Mouse (Mus musculus) lung, embryonic 16.5 days (tissue): Measurements from ENCODE around the gene Tubg2. TPM values are rescaled to one million over a fixed set of nuclear protein-coding genes. Genes with fewer than 3 reads are reported as not detected.

Experiments
- ATAC-seq: fragments of 200-750 bp; cut with Nextera tagmentation; 2 replicates; pipeline ENCODE4 v1.8.0; 2017; ENCODE audit warnings: low read depth, mild to moderate bottlenecking, moderate library complexity
- H3K27ac ChIP-seq: fragments of 300-500 bp; sonication (generic); 2 replicates; pipeline ENCODE4 v1.5.1; 2014; ENCODE audit warnings: mild to moderate bottlenecking, control low read depth, low read length
- H3K27me3 ChIP-seq: fragments of 300-500 bp; sonication (generic); 2 replicates; pipeline ENCODE4 v1.6.1; 2014; ENCODE audit warnings: low read depth, low read length, mixed read lengths; ENCODE audit not compliant: control insufficient read depth, insufficient read depth
- H3K36me3 ChIP-seq: fragments of 300-500 bp; sonication (generic); 2 replicates; pipeline ENCODE4 v1.6.1; 2014; ENCODE audit warnings: low read length; ENCODE audit not compliant: control insufficient read depth, insufficient read depth
- H3K4me1 ChIP-seq: fragments of 300-500 bp; sonication (generic); replicated peaks from 2 replicates; pipeline ENCODE4 v1.6.1; 2014; ENCODE audit warnings: low read length, mixed read lengths; ENCODE audit not compliant: control insufficient read depth, insufficient read depth
- H3K4me2 ChIP-seq: fragments of 300-500 bp; sonication (generic); 2 replicates; pipeline ENCODE4 v1.6.1; 2014; ENCODE audit warnings: low read depth, low read length, control low read depth
- H3K4me3 ChIP-seq: fragments of 300-500 bp; sonication (generic); 2 replicates; pipeline ENCODE4 v1.5.1; 2014; ENCODE audit warnings: mild to moderate bottlenecking, low read length, control low read depth
- H3K9ac ChIP-seq: fragments of 300-500 bp; sonication (generic); 2 replicates; pipeline ENCODE4 v1.6.1; 2014; ENCODE audit warnings: low read length, control low read depth
- H3K9me3 ChIP-seq: fragments of 300-500 bp; sonication (generic); 2 replicates; pipeline ENCODE4 v1.6.1; 2016; ENCODE audit warnings: low read length; ENCODE audit not compliant: control insufficient read depth
- WGBS: fragments of 180-500 bp; shearing (Covaris S2); extraction: QIAGEN DNeasy Blood & Tissue Kit; methylation state at CpG from one replicate; pipeline ENCODE4 v1.1.7; 2014; 5-methylcytosine and 5-hydroxymethylcytosine counted together
- polyA plus RNA-seq: library from polyadenylated mRNA; unstranded; fragments of >200 nt; fragmentation: Nextera tagmentation; extraction: Ambion mirVana; gene quantifications from 2 replicates; pipeline ENCODE4 v1.2.1, GENCODE M21; 2015

Tubg2 gene
- polyA plus RNA-seq, 1 experiment from 2014 or later = 3.1 TPM

DNA sequence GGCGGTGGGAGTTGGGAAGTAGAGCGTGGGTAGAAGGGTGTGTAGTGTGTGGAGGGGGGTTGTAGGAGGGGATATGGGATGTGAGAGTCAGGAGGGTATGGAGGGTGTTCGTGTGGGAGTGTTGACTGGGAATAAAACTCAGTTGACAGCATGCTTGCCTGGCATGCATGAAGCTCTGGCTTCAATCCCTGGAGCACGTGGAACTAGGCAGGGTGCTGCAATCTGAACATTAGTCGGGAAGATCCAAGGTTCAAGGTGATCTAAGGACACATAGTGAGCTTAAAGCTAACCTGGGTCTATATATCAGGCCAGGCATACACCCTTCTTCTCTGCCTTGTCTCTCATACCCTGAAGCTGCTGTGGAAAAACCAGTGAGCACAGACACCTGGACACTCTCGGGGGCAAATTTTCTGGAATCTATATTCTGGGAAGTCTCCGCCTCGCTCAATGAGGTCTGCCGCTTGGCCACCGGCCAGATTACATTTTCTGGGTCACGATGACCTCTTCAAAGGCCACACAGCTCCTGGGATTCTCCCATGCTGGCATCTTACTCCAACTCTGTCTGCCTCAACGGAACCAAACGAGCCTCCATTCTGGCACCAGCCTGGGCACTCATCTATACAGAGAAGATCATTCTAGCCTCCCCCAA is 21.4 kb upstream of the Tubg2 start:
- H3K27ac ChIP-seq = no peak overlapping the region
- H3K4me3 ChIP-seq = no peak overlapping the region
- H3K36me3 ChIP-seq = no peaks in the 10 kb centered on the region
- H3K9ac ChIP-seq = no peak overlapping the region
- 66% methylated on average over 13 of the region's 13 CpGs for WGBS
- H3K4me1 ChIP-seq = 0 out of 2 replicates have a peak, but pooled peaks cover 4% of the 10 kb centered on the region
- peaks cover 4% of the 10 kb centered on the region for H3K9me3 ChIP-seq
- no peaks in the 10 kb centered on the region for H3K27me3 ChIP-seq
- H3K4me2 ChIP-seq = no peak overlapping the region
- ATAC-seq = no peak

DNA sequence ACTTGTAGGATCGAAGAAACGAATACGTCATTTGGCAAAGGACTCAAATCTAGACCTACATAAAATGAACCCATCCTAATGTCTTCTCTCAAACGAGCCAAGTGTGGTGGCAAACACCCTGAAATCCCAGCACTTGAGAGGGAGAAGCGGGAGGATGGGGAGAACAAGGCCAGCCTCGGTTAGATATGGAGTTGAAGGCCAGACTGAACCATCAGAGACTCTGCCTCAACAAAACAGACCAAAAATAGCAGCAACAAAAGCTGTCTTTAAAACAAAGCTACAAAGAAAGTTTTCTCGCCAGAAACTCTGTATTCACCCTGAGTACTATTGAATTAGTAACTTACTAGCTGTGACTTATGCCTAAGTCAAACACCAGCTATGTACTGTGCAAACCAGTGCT is 18.7 kb upstream of the Tubg2 start:
- Histone ChIP-seq H3K9ac (no peak overlapping the region), H3K4me2 (no peak overlapping the region), H3K36me3 (no peaks in the 10 kb centered on the region), H3K4me3 (no peak overlapping the region), H3K9me3 (no peaks in the 10 kb centered on the region), H3K27me3 (no peaks in the 10 kb centered on the region), H3K27ac (no peak overlapping the region), H3K4me1 (0 out of 2 replicates have a peak, but pooled peaks cover 2% of the 10 kb centered on the region)
- 58% methylated on average over 7 of the region's 7 CpGs for WGBS
- no peak for ATAC-seq

DNA sequence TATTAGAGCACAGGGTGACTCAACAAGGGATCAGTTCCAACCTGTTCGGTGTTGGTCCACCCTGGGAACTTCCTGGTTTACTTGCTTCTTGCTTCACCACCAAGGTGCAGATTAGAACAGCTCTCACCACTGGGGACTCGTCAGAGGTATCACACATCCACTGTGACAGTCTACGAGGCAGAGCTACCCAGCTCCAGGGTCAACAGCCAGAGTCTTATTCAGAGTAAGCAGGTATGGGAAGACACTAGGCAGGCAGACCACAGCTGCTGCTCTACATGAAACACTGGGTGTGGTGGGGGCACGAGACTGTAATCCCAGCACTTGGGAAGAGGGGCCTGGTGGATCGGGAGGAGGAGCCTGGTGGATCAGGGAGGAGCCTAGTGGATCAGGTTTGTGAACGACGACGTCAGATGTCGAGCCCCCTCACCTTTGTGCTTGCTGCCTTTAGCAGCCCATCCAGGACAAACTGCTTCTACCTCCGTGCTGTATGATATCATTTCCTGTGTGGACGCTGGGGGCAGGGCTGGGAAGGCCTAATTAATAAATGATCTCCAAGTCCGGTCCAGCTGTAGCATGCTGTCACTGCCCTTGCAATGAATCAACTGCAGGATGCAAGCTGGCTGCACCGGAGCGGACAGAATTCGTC is 17.0 kb upstream of the Tubg2 start:
- H3K4me3 ChIP-seq = peak overlapping the region; percentile 17
- peak; percentile 44 for ATAC-seq
- no peak overlapping the region for H3K9ac ChIP-seq

DNA sequence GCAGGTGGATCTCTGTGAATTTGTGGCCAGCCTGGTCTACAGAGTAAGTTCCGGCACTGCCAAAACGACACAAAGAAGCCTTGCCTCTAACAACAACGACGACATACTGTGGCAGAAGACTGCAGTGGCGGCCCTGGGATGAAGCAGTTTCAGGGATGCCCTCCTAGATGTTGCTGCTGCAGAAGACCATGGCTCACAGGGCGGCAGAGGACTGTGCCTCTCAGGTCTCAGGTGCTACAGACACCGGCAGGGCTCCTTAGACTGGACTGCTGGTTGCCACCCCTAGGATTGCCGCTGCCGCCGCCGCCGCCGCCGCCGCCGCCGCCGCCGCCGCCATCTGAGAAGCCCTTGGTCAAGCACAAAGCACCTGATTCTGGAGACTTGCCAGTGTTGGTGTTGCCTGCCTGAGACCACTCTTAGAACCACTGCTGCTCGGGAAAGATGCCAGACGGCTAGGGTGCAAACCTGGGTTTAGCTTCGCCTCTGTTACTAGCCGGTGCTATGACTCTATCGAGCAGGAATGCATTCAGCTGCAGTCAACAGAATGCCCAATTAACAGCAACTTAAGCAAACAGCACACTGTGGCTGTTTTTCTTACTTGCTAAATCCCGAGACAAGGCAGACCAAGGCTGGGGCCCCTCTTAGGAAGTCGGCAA is 15.4 kb upstream of the Tubg2 start:
- WGBS = 18% methylated on average over 27 of the region's 27 CpGs

More for the DNA sequence above, 17.0 kb upstream of the Tubg2 start:
- peaks cover 3% of the 10 kb centered on the region for H3K4me1 ChIP-seq
- no peak overlapping the region for H3K27ac ChIP-seq
- no peaks in the 10 kb centered on the region for H3K36me3 ChIP-seq
- no peaks in the 10 kb centered on the region for H3K27me3 ChIP-seq
- WGBS = 17% methylated on average over 15 of the region's 15 CpGs
- no peaks in the 10 kb centered on the region for H3K9me3 ChIP-seq
- H3K4me2 ChIP-seq = peak overlapping the region; percentile 31

DNA sequence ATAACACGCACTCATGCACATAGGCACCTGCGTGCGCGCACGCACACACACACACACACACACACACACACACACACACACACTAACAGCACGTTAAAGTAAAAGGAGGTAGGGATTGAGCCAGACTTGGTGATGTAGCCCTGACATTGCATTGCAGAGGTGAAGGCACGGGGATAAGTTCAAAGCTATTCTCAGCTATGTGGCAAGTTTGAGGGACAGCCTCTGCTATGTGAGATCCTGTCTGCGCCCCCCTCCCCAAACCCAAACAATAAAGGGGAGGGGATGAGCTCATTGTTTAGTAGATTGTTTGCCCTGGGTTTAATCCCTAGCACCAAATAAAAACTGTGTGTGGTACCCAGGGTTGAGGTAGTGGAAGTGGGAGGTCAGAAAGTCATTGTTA is 14.6 kb upstream of the Tubg2 start:
- no peak overlapping the region for H3K9ac ChIP-seq

More for the DNA sequence above, 15.4 kb upstream of the Tubg2 start:
- peak; percentile 66 for ATAC-seq
- Histone ChIP-seq H3K4me3 (peak overlapping the region; percentile 30), H3K4me2 (peak overlapping the region; percentile 55), H3K27me3 (no peaks in the 10 kb centered on the region), H3K9me3 (no peaks in the 10 kb centered on the region), H3K4me1 (peaks cover 7% of the 10 kb centered on the region), H3K9ac (peak overlapping the region; percentile 42), H3K36me3 (no peaks in the 10 kb centered on the region), H3K27ac (peak overlapping the region; percentile 7; the same call in 1 of the 2 replicates)

DNA sequence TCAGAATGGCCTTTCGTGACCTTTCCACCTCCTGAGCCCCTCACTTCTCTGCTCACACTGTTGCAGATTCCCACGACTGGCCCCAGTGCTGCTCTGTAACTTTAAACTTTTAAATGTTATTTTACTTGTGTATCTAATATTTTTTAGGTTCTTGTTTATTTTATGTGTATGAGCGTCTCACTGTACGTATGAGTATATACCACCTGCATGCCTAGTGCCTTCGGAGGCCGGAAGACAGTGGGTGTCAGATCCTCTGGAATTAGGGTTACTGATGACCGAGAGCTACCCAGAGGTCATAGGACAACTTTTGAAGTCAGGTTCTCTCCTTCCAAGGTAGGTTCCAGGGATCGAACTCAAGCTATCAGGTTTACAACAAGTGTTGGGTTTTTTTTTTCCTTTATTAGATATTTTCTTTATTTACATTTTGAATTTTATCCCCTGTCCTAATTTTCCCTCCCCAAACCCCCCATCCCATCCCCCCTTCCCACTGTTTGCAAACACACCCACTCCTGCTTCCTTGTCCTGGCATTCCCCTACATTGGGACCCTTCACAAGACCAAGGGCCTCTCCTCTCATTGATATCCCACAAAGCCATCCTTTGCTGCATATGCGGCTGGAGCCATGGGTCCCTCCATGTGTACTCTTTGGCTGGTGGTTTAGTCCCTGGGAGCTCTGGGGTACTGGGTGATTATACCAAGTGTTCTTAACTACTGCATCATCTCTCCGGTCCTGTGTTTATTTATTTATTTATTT is 13.3 kb upstream of the Tubg2 start:
- 80% methylated on average over 10 of the region's 10 CpGs for WGBS
- Histone ChIP-seq H3K9ac (no peak overlapping the region), H3K4me3 (no peak overlapping the region), H3K4me2 (no peak overlapping the region), H3K27me3 (no peaks in the 10 kb centered on the region), H3K36me3 (no peaks in the 10 kb centered on the region), H3K4me1 (peaks cover 7% of the 10 kb centered on the region), H3K9me3 (no peaks in the 10 kb centered on the region), H3K27ac (no peak overlapping the region)
- no peak for ATAC-seq

More for the DNA sequence above, 14.6 kb upstream of the Tubg2 start:
- peaks cover 7% of the 10 kb centered on the region for H3K4me1 ChIP-seq
- H3K4me2 ChIP-seq = no peak overlapping the region
- no peak overlapping the region for H3K4me3 ChIP-seq
- H3K27ac ChIP-seq = no peak overlapping the region
- no peaks in the 10 kb centered on the region for H3K36me3 ChIP-seq
- H3K27me3 ChIP-seq = no peaks in the 10 kb centered on the region
- no peak for ATAC-seq
- WGBS = 67% methylated on average over 8 of the region's 8 CpGs
- no peaks in the 10 kb centered on the region for H3K9me3 ChIP-seq

DNA sequence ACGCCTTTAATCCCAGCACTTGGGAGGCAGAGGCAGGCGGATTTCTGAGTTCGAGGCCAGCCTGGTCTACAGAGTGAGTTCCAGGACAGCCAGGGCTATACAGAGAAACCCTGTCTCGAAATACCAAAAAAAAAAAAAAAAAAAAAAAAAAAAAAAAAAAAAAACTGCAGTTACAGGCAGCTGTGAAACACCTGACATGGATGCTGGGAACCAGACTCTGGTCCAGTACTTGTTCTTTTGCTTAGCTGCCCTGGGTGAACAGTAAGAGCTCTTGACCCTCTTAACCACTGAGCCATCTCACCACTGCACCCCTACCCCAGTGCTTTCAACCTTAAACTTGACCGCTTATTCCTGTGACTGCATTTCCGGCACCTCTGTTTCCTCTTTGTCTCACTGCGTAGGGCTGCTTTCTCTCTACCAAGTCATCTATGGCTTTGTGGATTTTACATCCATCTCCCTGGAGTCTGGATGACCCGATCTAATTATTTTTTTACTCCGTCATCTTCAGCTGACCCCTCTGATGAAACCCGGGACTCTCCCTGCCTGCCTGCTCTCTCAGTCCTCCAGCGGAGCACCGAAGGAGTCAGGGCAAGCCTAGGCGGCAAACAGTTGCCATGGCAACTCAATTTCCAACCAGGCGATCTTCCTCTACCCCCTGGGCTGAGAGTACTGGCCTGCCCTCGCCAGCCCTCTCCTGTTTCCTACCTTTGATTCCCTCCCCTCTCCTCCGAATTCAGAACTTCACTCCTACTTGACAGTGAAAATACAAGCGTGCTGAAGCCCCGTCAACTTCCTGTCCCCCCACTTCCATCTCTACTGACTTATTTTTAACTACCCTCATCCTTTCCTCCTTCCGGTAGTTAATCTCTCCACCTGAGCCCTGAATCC is 12.1 kb upstream of the Tubg2 start:
- H3K9me3 ChIP-seq = no peaks in the 10 kb centered on the region
- peak overlapping the region; percentile 52 for H3K9ac ChIP-seq
- peak overlapping the region; percentile 59 for H3K4me2 ChIP-seq
- ATAC-seq = peak; percentile 49; the same call in 1 of the 2 replicates
- H3K27me3 ChIP-seq = no peaks in the 10 kb centered on the region
- H3K4me1 ChIP-seq = peaks cover 7% of the 10 kb centered on the region
- 22% methylated on average over 19 of the region's 19 CpGs for WGBS
- no peak overlapping the region for H3K27ac ChIP-seq
- H3K36me3 ChIP-seq = no peaks in the 10 kb centered on the region
- H3K4me3 ChIP-seq = peak overlapping the region; percentile 37

DNA sequence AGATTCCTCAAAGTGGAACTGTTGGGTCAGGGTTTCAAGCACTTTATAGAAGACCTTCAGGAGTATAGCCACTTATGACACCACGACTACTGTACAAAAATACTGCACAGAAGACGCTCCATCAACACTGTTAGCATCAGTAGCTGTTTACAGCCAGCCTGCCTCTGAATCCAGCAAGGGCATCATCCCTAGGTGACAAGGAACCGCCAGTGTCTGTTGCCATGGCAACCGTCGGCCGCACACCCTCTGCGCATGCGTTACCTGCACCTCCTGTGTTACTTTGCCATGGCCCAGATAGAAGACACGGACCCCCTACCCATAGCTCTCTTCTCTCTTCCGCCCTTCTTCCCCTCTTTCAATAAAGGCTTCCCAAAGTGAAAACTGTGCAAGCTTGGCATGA is 9.3 kb upstream of the Tubg2 start:
- Histone ChIP-seq H3K27ac (no peak overlapping the region), H3K36me3 (no peaks in the 10 kb centered on the region), H3K4me1 (peaks cover 17% of the 10 kb centered on the region), H3K9me3 (no peaks in the 10 kb centered on the region), H3K4me3 (no peak overlapping the region), H3K4me2 (no peak overlapping the region), H3K27me3 (no peaks in the 10 kb centered on the region), H3K9ac (no peak overlapping the region)
- whole genome bisulfite sequencing = 33% methylated on average over 10 of the region's 10 CpGs
- ATAC-seq = no peak
